30 mouse cellular contexts compared by ENCODE assay signal in the genomic region with DNA sequence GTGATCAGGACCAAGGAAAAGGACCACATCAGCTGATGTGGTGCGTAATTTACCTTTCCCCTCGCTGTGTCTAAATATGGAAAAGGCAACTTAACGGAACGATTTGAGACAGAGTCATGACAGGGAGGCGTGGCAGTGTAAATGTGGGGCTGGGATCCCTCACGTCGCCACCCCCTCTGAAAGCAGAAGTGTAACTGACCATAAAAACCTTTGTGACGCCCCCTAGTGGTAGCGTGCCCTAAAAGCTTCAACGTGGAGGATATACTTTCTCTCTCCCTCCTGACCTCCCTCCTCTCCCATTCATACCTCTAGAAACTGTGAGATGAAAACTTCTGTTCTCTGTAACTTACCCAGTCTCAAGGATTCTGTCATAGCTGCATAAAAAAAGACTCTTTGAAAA.
DNase-seq lines count a peak whose midpoint lies in the region; ATAC-seq and TF ChIP-seq lines count a peak whose summit lies in the region.
"Had no signal": no experiment of that assay in that cellular context is flagged by ENCODE, and none has a peak within 500 bp of the region (broad histone marks: within the 10 kb centered on the region; RNA-seq: fewer than 3 reads in every experiment).

No protein-coding gene starts in this region.

- no peak for ATAC-seq in forebrain, embryonic 11.5 days (replicated peaks; ENCODE audit: low FRiP score)
- no peak for ATAC-seq in forebrain, embryonic 12.5 days (ENCODE audit: low FRiP score)
- ATAC-seq: activated CD4-positive, CD25-positive, alpha-beta regulatory T cell, adult 4 months; forebrain, embryonic 14.5 days; inflammation-experienced regulatory T-cells, adult 6 months had no signal

- WGBS in forebrain, embryonic 11.5 days = 89% methylated on average over 10 of the region's 10 CpGs
- 89% methylated on average over 10 of the region's 10 CpGs for WGBS in forebrain, embryonic 12.5 days

- peak; percentile 35 for DNase-seq in forebrain, embryonic 11.5 days (ENCODE audit: low spot score)
- no peak for DNase-seq in layer of hippocampus, adult 2 months (ENCODE audit: low spot score in 2 of 2)
- DNase-seq in layer of hippocampus, adult 9-11 months = no peak
- peak; percentile 20 for DNase-seq in thymus, postnatal 4 days
- DNase-seq in thymus, postnatal 36 days = no peak
- DNase-seq in heart, adult 9 months (ENCODE audit: low spot score in 2 of 2) = no peak
- DNase-seq: adrenal gland, adult 8-10 months; cerebellum, adult 2 months; cerebellum, postnatal 14 days; gastrocnemius, postnatal 14 days; heart, postnatal 4 days; kidney, adult 8-10 months; kidney, postnatal 10 days; liver, embryonic 13.5 days; lung, adult 2 months; lung, postnatal 10 days; midbrain, embryonic 14.5 days; spleen, adult 18-20 months had no signal

- H3K27ac ChIP-seq in forebrain, embryonic 11.5 days (ENCODE audit: low read depth, low read length) = no peak overlapping the region
- no peak overlapping the region for H3K27ac ChIP-seq in forebrain, embryonic 12.5 days
- no peak overlapping the region for H3K27ac ChIP-seq in layer of hippocampus, adult 2 months
- H3K27ac ChIP-seq: embryonic facial prominence, embryonic 15.5 days; hindbrain, embryonic 13.5 days; left cerebral cortex, adult 2 months; limb, embryonic 12.5 days; liver, embryonic 13.5 days; macrophage; neural tube, embryonic 15.5 days had no signal

- H3K4me1 ChIP-seq in forebrain, embryonic 11.5 days (replicated peaks; ENCODE audit: control insufficient read depth, insufficient read depth, low read length) = peaks cover 12% of the 10 kb centered on the region
- peaks cover 13% of the 10 kb centered on the region for H3K4me1 ChIP-seq in forebrain, embryonic 12.5 days

- no peak overlapping the region for H3K9ac ChIP-seq in forebrain, embryonic 11.5 days (ENCODE audit: low read length)
- H3K9ac ChIP-seq in forebrain, embryonic 12.5 days = no peak overlapping the region
- H3K9ac ChIP-seq: embryonic facial prominence, embryonic 15.5 days; heart, embryonic 12.5 days; hindbrain, embryonic 13.5 days; limb, embryonic 12.5 days; liver, embryonic 13.5 days; neural tube, embryonic 15.5 days had no signal

- no peaks in the 10 kb centered on the region for H3K9me3 ChIP-seq in forebrain, embryonic 11.5 days (ENCODE audit: control insufficient read depth, low read length)
- no peaks in the 10 kb centered on the region for H3K9me3 ChIP-seq in forebrain, embryonic 12.5 days
- H3K9me3 ChIP-seq: embryonic facial prominence, embryonic 15.5 days; heart, embryonic 12.5 days; hindbrain, embryonic 13.5 days; limb, embryonic 12.5 days; liver, embryonic 13.5 days; neural tube, embryonic 15.5 days had no signal

- H3K36me3 ChIP-seq in forebrain, embryonic 11.5 days (ENCODE audit: control insufficient read depth, insufficient read depth, low read length) = no peaks in the 10 kb centered on the region
- H3K36me3 ChIP-seq in forebrain, embryonic 12.5 days (replicated peaks) = no peaks in the 10 kb centered on the region
- H3K36me3 ChIP-seq: embryonic facial prominence, embryonic 15.5 days; heart, embryonic 12.5 days; hindbrain, embryonic 13.5 days; limb, embryonic 12.5 days; liver, embryonic 13.5 days; neural tube, embryonic 15.5 days had no signal

- peak; percentile 36 for TF ChIP-seq CTCF in layer of hippocampus, adult 2 months (conservative IDR thresholded peaks at IDR 0.05)

- no peak overlapping the region for H3K4me3 ChIP-seq in forebrain, embryonic 11.5 days (ENCODE audit: low read depth, low read length)
- H3K4me3 ChIP-seq in forebrain, embryonic 12.5 days (replicated peaks) = no peak overlapping the region
- no peak overlapping the region for H3K4me3 ChIP-seq in layer of hippocampus, adult 2 months
- H3K4me3 ChIP-seq: embryonic facial prominence, embryonic 15.5 days; heart, embryonic 12.5 days; hindbrain, embryonic 13.5 days; left cerebral cortex, adult 2 months; limb, embryonic 12.5 days; liver, embryonic 13.5 days; neural tube, embryonic 15.5 days had no signal

- H3K27me3 ChIP-seq in forebrain, embryonic 11.5 days (ENCODE audit: control insufficient read depth, insufficient read depth, low read length) = peaks cover 5% of the 10 kb centered on the region; the same call in 1 of the 2 replicates
- H3K27me3 ChIP-seq in forebrain, embryonic 12.5 days = peaks cover 30% of the 10 kb centered on the region
- H3K27me3 ChIP-seq: CH12.LX; embryonic facial prominence, embryonic 15.5 days had no signal

- no peak overlapping the region for H3K4me2 ChIP-seq in forebrain, embryonic 11.5 days (ENCODE audit: low read depth, low read length, severe bottlenecking)
- H3K4me2 ChIP-seq in forebrain, embryonic 12.5 days = no peak overlapping the region
- H3K4me2 ChIP-seq: embryonic facial prominence, embryonic 15.5 days; heart, embryonic 12.5 days; hindbrain, embryonic 13.5 days; limb, embryonic 12.5 days; liver, embryonic 13.5 days; neural tube, embryonic 15.5 days had no signal

Comparison
In these comparisons a context has a peak if more than half of its experiments do, and no peak if none do; other contexts are left out.
1. DNase-seq: peak in forebrain, embryonic 11.5 days (single experiment) and thymus, postnatal 4 days (single experiment); none in layer of hippocampus, adult 2 months (0 of 2), layer of hippocampus, adult 9-11 months (single experiment), thymus, postnatal 36 days (0 of 2) and heart, adult 9 months (0 of 2).